Mouse (Mus musculus) C2C12 (cell line): Measurements from ENCODE around the gene Adam22. TPM values are rescaled to one million over a fixed set of nuclear protein-coding genes. Genes with fewer than 3 reads are reported as not detected.

Experiments
- H3K27me3 ChIP-seq: one replicate; pipeline ENCODE4 v1.6.1; 2011; ENCODE audit not compliant: control insufficient read depth, insufficient read depth, insufficient read length
- H3K36me3 ChIP-seq: one replicate; pipeline ENCODE4 v1.6.1; 2011; ENCODE audit not compliant: control insufficient read depth, insufficient read depth
- H3K4me3 ChIP-seq: one replicate; pipeline ENCODE4 v1.5.1; 2011; ENCODE audit warnings: mild to moderate bottlenecking, control low read depth; ENCODE audit not compliant: poor library complexity, insufficient read depth, severe bottlenecking
- H3K79me2 ChIP-seq: one replicate; pipeline ENCODE4 v1.6.1; 2011; ENCODE audit not compliant: control insufficient read depth, insufficient read depth
- H3K79me3 ChIP-seq: one replicate; pipeline ENCODE4 v1.6.1; 2011; ENCODE audit warnings: low read depth, control low read depth
- H3ac ChIP-seq: one replicate; pipeline ENCODE3; 2011; ENCODE audit warnings: low read depth; ENCODE audit not compliant: control insufficient read depth, insufficient read length
- CEBPB ChIP-seq: IDR thresholded peaks from one replicate; pipeline ENCODE4 v1.6.1; 2011; ENCODE audit warnings: low read depth, mild to moderate bottlenecking, control low read depth, moderate library complexity
- CTCF ChIP-seq: IDR thresholded peaks from one replicate; pipeline ENCODE4 v1.5.1; 2011; ENCODE audit not compliant: control insufficient read depth, insufficient read depth, insufficient read length
- FOSL1 ChIP-seq: IDR thresholded peaks from one replicate; pipeline ENCODE4 v1.8.0; 2011; ENCODE audit warnings: mild to moderate bottlenecking, low read length; ENCODE audit not compliant: poor library complexity, insufficient read depth, severe bottlenecking
- MAX ChIP-seq: IDR thresholded peaks from one replicate; pipeline ENCODE4 v1.6.1; 2011; ENCODE audit warnings: mild to moderate bottlenecking, control low read depth
- MYOD1 ChIP-seq: IDR thresholded peaks from one replicate; pipeline ENCODE4 v1.6.1; 2011; ENCODE audit warnings: low read depth; ENCODE audit not compliant: control insufficient read depth, insufficient read length
- MYOG ChIP-seq: IDR thresholded peaks from one replicate; pipeline ENCODE4 v1.6.1; 2011; ENCODE audit not compliant: control insufficient read depth, insufficient read length; ENCODE audit errors: extremely low read depth
- USF1 ChIP-seq: IDR thresholded peaks from one replicate; pipeline ENCODE4 v1.6.1; 2011; ENCODE audit warnings: low read depth, mild to moderate bottlenecking, control low read depth, moderate library complexity
- polyA plus RNA-seq: library from polyadenylated mRNA; unstranded; fragments of >200 nt; fragmentation: generic; extraction: Trizol; gene quantifications from one replicate; pipeline ENCODE4 v1.2.1, GENCODE M21; 2012; ENCODE audit warnings: missing spikeins

Adam22 gene
- polyA plus RNA-seq, 1 experiment = 0.07 TPM

DNA sequence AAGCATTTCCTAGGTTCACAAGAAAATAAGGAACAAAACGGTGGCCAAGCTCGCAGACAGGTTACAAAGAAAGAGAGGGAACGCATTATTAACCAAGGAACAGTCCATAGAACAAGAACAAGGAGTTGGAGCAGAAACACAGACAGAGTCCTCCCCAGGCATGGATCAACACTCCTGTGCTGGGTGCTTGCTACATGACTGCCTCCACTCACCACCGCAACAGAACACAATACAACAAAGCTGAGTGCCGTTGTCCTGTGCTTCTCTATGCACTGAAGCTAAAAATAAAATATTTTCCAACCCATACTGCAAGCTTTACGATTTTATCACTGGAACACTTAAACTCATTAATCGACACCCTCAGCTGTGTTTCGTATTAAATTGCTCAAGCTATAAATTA is 10.3 kb downstream of the Adam22 start:
- Histone ChIP-seq H3ac (no peak overlapping the region), H3K27me3 (no peaks in the 10 kb centered on the region), H3K79me2 (no peaks in the 10 kb centered on the region), H3K79me3 (no peaks in the 10 kb centered on the region), H3K36me3 (no peaks in the 10 kb centered on the region), H3K4me3 (no peak overlapping the region)
- TF ChIP-seq MYOG (no peak), FOSL1 (no peak), USF1 (no peak), MYOD1 (no peak), CEBPB (no peak), CTCF (no peak), MAX (no peak)

DNA sequence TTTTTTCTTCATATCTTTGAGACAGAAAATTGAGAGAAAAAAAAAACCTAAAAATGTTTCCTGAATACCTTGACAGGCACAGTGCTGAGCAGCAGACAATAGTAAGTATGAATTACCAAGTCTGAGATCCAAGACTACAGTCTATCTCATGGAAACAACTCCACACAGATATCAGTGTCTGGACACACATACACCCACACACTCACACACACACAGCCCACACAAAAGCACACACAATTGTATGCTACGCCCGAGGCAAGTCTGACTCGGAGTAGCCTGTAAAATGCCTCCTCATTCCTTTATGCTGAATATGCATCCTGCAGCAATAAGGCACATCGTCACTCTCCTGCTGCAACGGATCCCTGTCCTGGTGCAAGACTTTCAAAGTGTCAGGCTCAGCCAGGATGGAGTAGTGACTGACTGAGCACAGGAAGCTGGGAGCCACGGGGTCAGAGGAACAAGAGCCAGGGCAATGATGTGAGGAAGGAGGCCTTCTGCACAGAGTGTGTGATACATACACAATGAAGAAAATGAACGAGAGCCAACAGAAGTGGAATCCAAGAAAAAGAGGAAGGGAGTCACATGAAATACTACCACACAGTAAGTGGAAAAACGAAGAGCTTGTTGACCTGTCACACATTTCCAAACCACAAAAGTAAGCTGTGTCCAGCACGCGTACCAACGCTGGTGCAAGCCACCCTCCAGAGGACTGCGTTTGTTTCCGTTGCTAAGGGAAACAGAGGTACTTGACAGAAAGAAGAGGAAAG is 10.9 kb downstream of the Adam22 start:
- Histone ChIP-seq H3K27me3 (no peaks in the 10 kb centered on the region), H3K36me3 (no peaks in the 10 kb centered on the region), H3K79me3 (no peaks in the 10 kb centered on the region), H3K79me2 (no peaks in the 10 kb centered on the region), H3K4me3 (no peak overlapping the region), H3ac (no peak overlapping the region)
- TF ChIP-seq FOSL1 = no peak
- no peak for TF ChIP-seq USF1
- TF ChIP-seq CTCF = no peak
- no peak for TF ChIP-seq MAX
- no peak for TF ChIP-seq CEBPB
- TF ChIP-seq MYOD1 = no peak
- no peak for TF ChIP-seq MYOG

DNA sequence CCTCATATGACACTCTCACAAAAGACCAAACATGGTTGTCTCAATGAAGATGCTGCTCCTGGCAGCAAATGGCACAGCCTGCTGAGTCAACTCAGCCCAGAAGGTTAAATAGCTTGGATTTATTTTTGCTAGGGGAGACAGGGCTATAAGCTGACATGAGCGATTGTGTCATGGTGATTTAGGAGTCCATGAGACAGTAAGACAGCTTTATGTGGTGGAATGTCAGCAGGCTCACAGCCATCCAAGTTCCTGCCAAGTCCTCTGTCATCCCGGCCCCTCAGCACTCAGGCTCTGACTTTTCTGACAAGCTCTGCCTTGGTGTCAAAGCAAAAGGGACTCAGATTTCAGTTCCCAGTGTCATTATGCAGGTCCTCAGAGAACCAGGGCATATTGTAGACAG is 11.6 kb downstream of the Adam22 start:
- Histone ChIP-seq H3K27me3 (no peaks in the 10 kb centered on the region), H3ac (no peak overlapping the region), H3K79me3 (no peaks in the 10 kb centered on the region), H3K79me2 (no peaks in the 10 kb centered on the region), H3K4me3 (no peak overlapping the region), H3K36me3 (no peaks in the 10 kb centered on the region)
- TF ChIP-seq CTCF (no peak), MYOD1 (no peak), FOSL1 (no peak), CEBPB (no peak), USF1 (no peak), MAX (no peak), MYOG (no peak)

DNA sequence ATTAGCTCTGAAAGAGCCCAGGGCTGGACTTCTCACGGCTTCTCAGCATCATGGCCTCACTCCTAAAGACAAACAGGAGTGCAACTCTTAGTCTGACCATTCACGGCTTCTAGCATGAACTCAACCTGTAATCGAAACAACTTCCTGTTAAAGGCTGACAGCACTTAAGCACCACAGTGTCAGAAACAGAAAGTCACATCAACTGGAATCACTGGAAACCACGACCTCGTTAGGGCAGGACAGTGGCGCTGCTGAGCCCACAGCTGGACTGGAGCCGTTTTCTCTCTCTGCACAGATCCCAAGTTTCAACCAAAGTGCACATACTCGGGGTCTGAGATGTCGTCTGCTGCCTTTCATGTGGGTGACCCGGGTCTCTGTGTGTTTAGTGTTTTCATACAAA is 18.4 kb downstream of the Adam22 start:
- Histone ChIP-seq H3K4me3 (no peak overlapping the region), H3ac (no peak overlapping the region), H3K79me3 (no peaks in the 10 kb centered on the region), H3K27me3 (no peaks in the 10 kb centered on the region), H3K79me2 (no peaks in the 10 kb centered on the region), H3K36me3 (no peaks in the 10 kb centered on the region)
- no peak for TF ChIP-seq MYOG
- TF ChIP-seq USF1 = no peak
- TF ChIP-seq CTCF = no peak
- TF ChIP-seq MAX = no peak
- no peak for TF ChIP-seq CEBPB
- no peak for TF ChIP-seq FOSL1
- TF ChIP-seq MYOD1 = no peak

DNA sequence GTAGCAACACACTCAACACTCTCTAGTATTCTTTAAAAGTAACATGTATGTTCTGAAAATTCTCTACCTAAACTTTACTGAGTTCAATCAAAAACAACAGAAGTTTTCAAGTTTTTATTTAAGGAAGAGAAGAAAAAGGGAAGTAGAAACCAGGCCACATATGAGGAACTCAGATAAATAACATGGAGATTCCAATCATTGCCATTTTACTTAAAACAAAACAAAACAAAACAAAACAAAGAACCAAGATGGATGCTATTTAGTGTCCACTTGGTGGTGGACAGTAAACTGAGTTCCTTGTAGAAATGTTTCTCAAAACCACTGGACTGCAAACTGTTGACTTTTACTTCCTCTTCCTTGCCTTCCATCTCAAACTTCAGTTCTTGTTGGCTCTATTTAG is 21.6 kb downstream of the Adam22 start:
- no peak overlapping the region for H3K4me3 ChIP-seq
- no peaks in the 10 kb centered on the region for H3K36me3 ChIP-seq
- no peak for TF ChIP-seq CEBPB
- no peak for TF ChIP-seq MYOD1
- no peaks in the 10 kb centered on the region for H3K27me3 ChIP-seq
- H3ac ChIP-seq = no peak overlapping the region
- no peaks in the 10 kb centered on the region for H3K79me3 ChIP-seq
- H3K79me2 ChIP-seq = no peaks in the 10 kb centered on the region

DNA sequence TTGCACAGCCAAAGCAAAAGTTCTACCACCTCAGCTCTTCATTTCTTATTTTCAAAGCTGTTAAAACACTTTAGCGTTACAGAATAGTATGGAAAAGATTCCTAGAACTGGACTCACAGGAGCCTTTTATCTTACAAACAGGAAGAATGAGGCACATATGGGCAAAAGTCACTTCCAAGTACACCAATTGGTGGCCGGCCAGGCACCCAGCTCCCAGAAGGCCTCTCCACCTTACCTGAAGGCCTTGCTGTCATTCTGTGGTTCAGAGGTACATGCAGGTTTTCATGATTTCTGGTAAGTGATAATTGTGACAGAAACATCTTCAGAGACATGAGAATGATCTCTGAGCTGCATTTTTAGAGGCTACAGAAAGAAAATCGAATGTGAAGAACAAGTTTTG is 24.7 kb downstream of the Adam22 start:
- H3K27me3 ChIP-seq = no peaks in the 10 kb centered on the region
- no peaks in the 10 kb centered on the region for H3K79me2 ChIP-seq
- H3K36me3 ChIP-seq = no peaks in the 10 kb centered on the region
- no peak overlapping the region for H3K4me3 ChIP-seq
- no peak overlapping the region for H3ac ChIP-seq
- no peak for TF ChIP-seq CTCF
- H3K79me3 ChIP-seq = no peaks in the 10 kb centered on the region
